ENCODE assay signal across 19 mouse cellular contexts in the genomic region with DNA sequence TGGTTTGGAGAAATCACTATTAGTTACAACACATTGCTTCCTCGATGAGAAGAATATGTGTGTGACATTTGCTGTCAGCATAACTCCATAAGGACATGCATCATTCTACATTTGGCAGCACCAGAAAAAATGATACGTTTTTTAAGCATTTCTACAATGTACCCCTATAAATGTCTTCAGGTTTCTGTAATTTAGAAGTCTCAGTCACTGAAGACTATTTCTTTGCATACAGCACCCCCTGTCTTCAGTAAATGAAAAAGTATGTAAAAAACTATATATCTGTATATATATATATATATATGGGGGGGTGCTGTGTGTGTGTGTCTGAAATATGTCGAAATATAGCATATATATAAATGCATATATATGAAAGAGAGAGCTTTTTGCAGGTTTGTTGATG.
DNase-seq lines count a peak whose midpoint lies in the region; ATAC-seq and TF ChIP-seq lines count a peak whose summit lies in the region.
"Had no signal": no experiment of that assay in that cellular context is flagged by ENCODE, and none has a peak within 500 bp of the region (broad histone marks: within the 10 kb centered on the region; RNA-seq: fewer than 3 reads in every experiment).

No protein-coding gene starts in this region.

- ATAC-seq in forebrain, postnatal 0 days, result no peak
- no peak for ATAC-seq in forebrain, embryonic 12.5 days (ENCODE audit: low FRiP score)
- ATAC-seq in erythroblast, adult 5-6 weeks (replicated peaks; ENCODE audit: low FRiP score, poor library complexity, severe bottlenecking), result no peak
- ATAC-seq: intestine, embryonic 15.5 days had no signal

- no peak overlapping the region for H3K27ac ChIP-seq in forebrain, postnatal 0 days (ENCODE audit: low read depth, low read length)
- H3K27ac ChIP-seq in forebrain, embryonic 12.5 days, result no peak overlapping the region
- H3K27ac ChIP-seq in left cerebral cortex, adult 2 months, result no peak overlapping the region
- H3K27ac ChIP-seq: embryonic facial prominence, embryonic 12.5 days; heart, embryonic 10.5 days; hindbrain, embryonic 12.5 days; intestine, embryonic 15.5 days had no signal

- WGBS in forebrain, postnatal 0 days, result 51% methylated on average over 3 of the region's 3 CpGs
- WGBS in forebrain, embryonic 12.5 days, result 79% methylated on average over 3 of the region's 3 CpGs

- TF ChIP-seq CTCF in forebrain, postnatal 0 days (IDR thresholded peaks at IDR 0.05; ENCODE audit: low read depth), result no peak
- TF ChIP-seq CTCF in left cerebral cortex, adult 2 months (IDR thresholded peaks at IDR 0.05), result peak; percentile 34

- no peaks in the 10 kb centered on the region for H3K27me3 ChIP-seq in forebrain, postnatal 0 days (ENCODE audit: insufficient read depth, low read length)
- no peaks in the 10 kb centered on the region for H3K27me3 ChIP-seq in forebrain, embryonic 12.5 days
- H3K27me3 ChIP-seq: embryonic facial prominence, embryonic 12.5 days; hindbrain, embryonic 12.5 days; intestine, embryonic 15.5 days had no signal

- H3K9ac ChIP-seq in forebrain, postnatal 0 days, result no peak overlapping the region
- no peak overlapping the region for H3K9ac ChIP-seq in forebrain, embryonic 12.5 days
- H3K9ac ChIP-seq: embryonic facial prominence, embryonic 12.5 days; hindbrain, embryonic 12.5 days; intestine, embryonic 15.5 days had no signal

- DNase-seq in forebrain, postnatal 0 days, result peak; percentile 47
- DNase-seq in left cerebral cortex, adult 2 months (ENCODE audit: extremely low spot score in 1 of 2, low spot score in 2 of 2), result no peak
- no peak for DNase-seq in left cerebral cortex, adult 8-10 months (ENCODE audit: low spot score in 2 of 2)
- DNase-seq in 416B (ENCODE audit: low read depth), result peak; percentile 65
- peak; percentile 5 for DNase-seq in Muller cell, postnatal 12 days (ENCODE audit: inconsistent ontology term)
- DNase-seq: adrenal gland, postnatal 14 days; cerebellum, adult 2 months; cerebellum, postnatal 14 days; gastrocnemius, postnatal 10 days; heart, adult 18-20 months; heart, postnatal 10 days; heart, postnatal 4 days; kidney, adult 18-20 months had no signal

- no peak overlapping the region for H3K4me2 ChIP-seq in forebrain, postnatal 0 days (ENCODE audit: low read depth)
- no peak overlapping the region for H3K4me2 ChIP-seq in forebrain, embryonic 12.5 days
- H3K4me2 ChIP-seq: embryonic facial prominence, embryonic 12.5 days; hindbrain, embryonic 12.5 days; intestine, embryonic 15.5 days had no signal

- H3K4me3 ChIP-seq in forebrain, postnatal 0 days (ENCODE audit: low read depth, low read length), result no peak overlapping the region
- no peak overlapping the region for H3K4me3 ChIP-seq in forebrain, embryonic 12.5 days (replicated peaks)
- no peak overlapping the region for H3K4me3 ChIP-seq in left cerebral cortex, adult 2 months
- H3K4me3 ChIP-seq: embryonic facial prominence, embryonic 12.5 days; heart, embryonic 10.5 days; hindbrain, embryonic 12.5 days; intestine, embryonic 15.5 days had no signal

- intact Hi-C loops in left cerebral cortex, adult 2 months (cut with DNase I), result no loop called here

- no peaks in the 10 kb centered on the region for H3K36me3 ChIP-seq in forebrain, postnatal 0 days (ENCODE audit: insufficient read depth)
- H3K36me3 ChIP-seq in forebrain, embryonic 12.5 days (replicated peaks), result no peaks in the 10 kb centered on the region
- H3K36me3 ChIP-seq: embryonic facial prominence, embryonic 12.5 days; heart, embryonic 10.5 days; hindbrain, embryonic 12.5 days; intestine, embryonic 15.5 days had no signal

- no peaks in the 10 kb centered on the region for H3K9me3 ChIP-seq in forebrain, postnatal 0 days (ENCODE audit: low read length)
- no peaks in the 10 kb centered on the region for H3K9me3 ChIP-seq in forebrain, embryonic 12.5 days
- H3K9me3 ChIP-seq: embryonic facial prominence, embryonic 12.5 days; heart, embryonic 10.5 days; hindbrain, embryonic 12.5 days; intestine, embryonic 15.5 days had no signal

- no peaks in the 10 kb centered on the region for H3K4me1 ChIP-seq in forebrain, postnatal 0 days (ENCODE audit: insufficient read depth)
- 0 out of 2 replicates have a peak, but pooled peaks cover under 1% of the 10 kb centered on the region for H3K4me1 ChIP-seq in forebrain, embryonic 12.5 days
- H3K4me1 ChIP-seq: embryonic facial prominence, embryonic 12.5 days; heart, embryonic 10.5 days; hindbrain, embryonic 12.5 days; intestine, embryonic 15.5 days had no signal

Comparison
In these comparisons a context has a peak if more than half of its experiments do, and no peak if none do; other contexts are left out.
1. DNase-seq: peak in forebrain, postnatal 0 days (single experiment), 416B (single experiment) and Muller cell, postnatal 12 days (single experiment); none in left cerebral cortex, adult 2 months (0 of 2) and left cerebral cortex, adult 8-10 months (0 of 2).